Mouse (Mus musculus): ENCODE data around the gene Prep. TPM values are rescaled to one million over a fixed set of nuclear protein-coding genes. Genes with fewer than 3 reads are reported as not detected.

Prep gene
- 10.8 and 11.3 TPM in 2 replicates for polyA plus RNA-seq (2015; fragmentation: Nextera tagmentation; extraction: Ambion mirVana)

DNA sequence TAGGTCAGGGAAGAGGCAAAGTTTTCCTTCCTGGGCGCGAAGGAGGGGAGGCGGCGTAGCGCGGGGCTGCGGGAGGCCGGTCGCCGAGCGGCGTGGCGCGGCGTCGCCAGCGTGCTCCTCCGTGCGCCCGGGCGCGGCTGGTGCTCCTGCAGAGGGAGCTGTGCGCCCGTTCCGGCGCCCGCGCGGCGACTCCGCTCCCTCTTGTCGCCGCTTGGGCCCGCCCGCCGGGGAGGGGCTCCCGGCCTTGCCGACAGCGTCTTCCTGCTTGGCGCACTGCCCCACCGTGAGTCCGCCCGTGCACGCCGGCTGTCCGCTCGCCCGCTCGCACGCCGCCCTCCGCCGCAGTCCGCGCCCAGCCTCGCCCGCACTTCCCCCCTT, at the start of gene Prep:
Gene Prep (plus strand): TSS at position 273 of the 378 bp plus-strand sequence.
- no peaks in the 10 kb centered on the region for H3K27me3 ChIP-seq (ENCODE audit: control insufficient read depth, insufficient read depth, low read length)
- peak within 1 kb of the TSS; percentile 83 for H3K4me2 ChIP-seq (replicated peaks; ENCODE audit: low read depth)
- no peaks in the 10 kb centered on the region for H3K36me3 ChIP-seq (ENCODE audit: control insufficient read depth, insufficient read depth, low read length)
- no peaks in the 10 kb centered on the region for H3K9me3 ChIP-seq (ENCODE audit: control insufficient read depth, low read length)
- ATAC-seq (ENCODE audit: low FRiP score, low TSS enrichment), result peak; percentile 95
- WGBS, result 1% methylated on average over 25 of the region's 57 CpGs
- peak; percentile 94 for DNase-seq (ENCODE audit: low spot score)
- peak within 1 kb of the TSS; percentile 84 for H3K9ac ChIP-seq (ENCODE audit: low read length)
- peaks cover 2% of the 10 kb centered on the region; the same call in 1 of the 2 replicates for H3K4me1 ChIP-seq (replicated peaks; ENCODE audit: control insufficient read depth, insufficient read depth)
- peak within 1 kb of the TSS; percentile 91 for H3K27ac ChIP-seq (replicated peaks)
- TF ChIP-seq CTCF (IDR thresholded peaks at IDR 0.05; ENCODE audit: low read depth), result peak; percentile 65
- no peak for TF ChIP-seq EP300 (optimal IDR thresholded peaks at IDR 0.05)
- H3K4me3 ChIP-seq (ENCODE audit: low read depth, low read length), result peak within 1 kb of the TSS; percentile 92

DNA sequence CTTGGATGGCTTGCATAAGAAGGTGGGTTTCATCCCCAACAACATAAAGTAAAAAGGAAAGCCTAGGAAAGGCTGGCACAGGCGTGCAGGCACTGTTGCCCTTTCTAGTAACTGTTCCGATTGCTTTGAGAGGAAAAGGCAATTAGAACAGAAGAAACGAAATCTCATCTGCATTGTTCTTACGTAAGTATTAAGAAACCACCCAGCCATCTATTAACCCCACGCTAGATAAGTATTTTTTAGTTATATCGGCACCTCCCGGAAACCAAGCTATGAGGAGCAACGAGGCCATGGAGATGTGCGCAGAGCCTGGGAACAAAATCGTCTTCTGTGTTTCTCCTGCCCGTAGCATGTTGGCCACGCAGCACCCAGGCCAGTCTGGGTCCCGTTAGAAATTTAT, 49.7 kb upstream of the Prep start:
- H3K4me3 ChIP-seq (ENCODE audit: low read depth, low read length), result no peak overlapping the region
- no peak for TF ChIP-seq EP300 (optimal IDR thresholded peaks at IDR 0.05)
- TF ChIP-seq CTCF (IDR thresholded peaks at IDR 0.05; ENCODE audit: low read depth), result no peak
- no peaks in the 10 kb centered on the region for H3K27me3 ChIP-seq (ENCODE audit: control insufficient read depth, insufficient read depth, low read length)
- no peaks in the 10 kb centered on the region for H3K36me3 ChIP-seq (ENCODE audit: control insufficient read depth, insufficient read depth, low read length)
- H3K9me3 ChIP-seq (ENCODE audit: control insufficient read depth, low read length), result 0 out of 2 replicates have a peak, but pooled peaks cover 3% of the 10 kb centered on the region
- 91% methylated on average over 13 of the region's 13 CpGs for WGBS
- no peak for DNase-seq (ENCODE audit: low spot score)
- H3K27ac ChIP-seq (replicated peaks), result no peak overlapping the region
- H3K4me1 ChIP-seq (replicated peaks; ENCODE audit: control insufficient read depth, insufficient read depth), result no peaks in the 10 kb centered on the region
- no peak overlapping the region for H3K4me2 ChIP-seq (replicated peaks; ENCODE audit: low read depth)
- no peak for ATAC-seq (ENCODE audit: low FRiP score, low TSS enrichment)
- H3K9ac ChIP-seq (ENCODE audit: low read length), result no peak overlapping the region

DNA sequence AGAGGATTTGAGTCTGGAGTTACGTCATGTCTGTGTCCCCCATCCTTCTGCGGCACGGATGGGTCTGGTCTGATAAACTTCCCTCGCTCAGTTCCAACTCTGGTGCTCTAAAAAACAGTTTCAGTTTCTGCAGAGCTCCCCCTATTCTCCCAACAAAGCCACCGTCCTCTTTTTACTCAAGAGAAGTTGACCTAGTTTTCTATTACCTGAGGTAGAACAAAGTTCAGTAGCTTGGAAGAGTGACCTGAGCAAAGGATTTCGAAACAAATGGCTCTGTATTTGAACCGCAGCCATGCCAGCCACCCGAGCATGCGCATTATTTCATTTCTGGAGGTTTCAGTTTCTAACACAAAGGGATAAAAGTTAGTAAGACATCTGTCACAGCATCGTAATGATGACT, 49.2 kb upstream of the Prep start:
- H3K27me3 ChIP-seq (ENCODE audit: control insufficient read depth, insufficient read depth, low read length), result no peaks in the 10 kb centered on the region
- H3K9ac ChIP-seq (ENCODE audit: low read length), result no peak overlapping the region
- no peaks in the 10 kb centered on the region for H3K4me1 ChIP-seq (replicated peaks; ENCODE audit: control insufficient read depth, insufficient read depth)
- H3K27ac ChIP-seq (replicated peaks), result no peak overlapping the region
- no peak overlapping the region for H3K4me2 ChIP-seq (replicated peaks; ENCODE audit: low read depth)
- H3K36me3 ChIP-seq (ENCODE audit: control insufficient read depth, insufficient read depth, low read length), result no peaks in the 10 kb centered on the region
- DNase-seq (ENCODE audit: low spot score), result no peak
- ATAC-seq (ENCODE audit: low FRiP score, low TSS enrichment), result no peak
- 80% methylated on average over 10 of the region's 10 CpGs for WGBS
- H3K4me3 ChIP-seq (ENCODE audit: low read depth, low read length), result no peak overlapping the region
- TF ChIP-seq EP300 (optimal IDR thresholded peaks at IDR 0.05), result no peak
- TF ChIP-seq CTCF (IDR thresholded peaks at IDR 0.05; ENCODE audit: low read depth), result no peak
- 0 out of 2 replicates have a peak, but pooled peaks cover 3% of the 10 kb centered on the region for H3K9me3 ChIP-seq (ENCODE audit: control insufficient read depth, low read length)

DNA sequence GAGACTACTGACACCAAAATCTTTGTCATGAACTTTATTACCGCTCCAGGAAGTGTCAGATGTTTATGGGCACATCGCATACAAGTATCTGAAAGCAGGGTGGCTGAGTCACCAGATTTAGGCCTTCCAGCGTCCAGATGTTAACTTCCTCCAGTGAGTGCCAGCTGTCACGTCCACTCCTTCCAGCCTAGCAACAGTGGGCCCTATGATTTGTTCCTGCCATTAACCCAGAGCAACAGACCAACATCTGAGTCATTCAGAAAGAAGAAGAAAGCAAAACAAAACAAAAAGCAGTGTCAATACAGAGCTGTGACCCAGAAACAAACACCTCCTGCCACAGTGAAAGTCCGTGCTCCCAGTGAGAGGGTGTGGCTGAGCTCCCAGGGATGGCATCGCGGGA, 47.6 kb upstream of the Prep start:
- DNase-seq (ENCODE audit: low spot score) (no peak), ATAC-seq (ENCODE audit: low FRiP score, low TSS enrichment) (no peak; the same call in 1 of the 2 replicates)
- Histone ChIP-seq H3K4me3 (ENCODE audit: low read depth, low read length) (no peak overlapping the region), H3K27me3 (ENCODE audit: control insufficient read depth, insufficient read depth, low read length) (no peaks in the 10 kb centered on the region), H3K4me2 (replicated peaks; ENCODE audit: low read depth) (no peak overlapping the region), H3K27ac (replicated peaks) (no peak overlapping the region), H3K9ac (ENCODE audit: low read length) (no peak overlapping the region), H3K4me1 (replicated peaks; ENCODE audit: control insufficient read depth, insufficient read depth) (no peaks in the 10 kb centered on the region), H3K9me3 (ENCODE audit: control insufficient read depth, low read length) (0 out of 2 replicates have a peak, but pooled peaks cover 3% of the 10 kb centered on the region), H3K36me3 (ENCODE audit: control insufficient read depth, insufficient read depth, low read length) (no peaks in the 10 kb centered on the region)
- 47% methylated on average over 7 of the region's 7 CpGs for WGBS
- TF ChIP-seq CTCF (IDR thresholded peaks at IDR 0.05; ENCODE audit: low read depth), result no peak
- TF ChIP-seq EP300 (optimal IDR thresholded peaks at IDR 0.05), result no peak

DNA sequence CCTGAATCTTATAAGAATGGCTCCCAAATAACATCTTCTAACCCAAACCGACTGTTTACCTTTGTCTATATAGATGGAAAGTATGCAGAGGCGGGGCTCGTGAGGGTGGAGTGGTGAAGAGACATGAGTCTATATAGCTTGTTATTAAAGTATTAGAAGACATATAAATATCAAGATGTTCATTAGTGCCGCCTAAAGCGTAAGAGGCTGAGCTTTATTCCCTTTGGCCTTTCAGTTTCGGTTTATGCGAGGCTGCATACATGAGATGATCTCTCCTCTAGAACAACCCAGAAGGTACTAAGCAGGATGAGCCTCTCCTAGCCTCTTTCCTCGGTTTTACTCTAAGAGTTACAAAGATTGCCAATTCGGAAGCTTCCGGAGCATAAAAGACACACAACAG, 47.2 kb upstream of the Prep start:
- TF ChIP-seq CTCF (IDR thresholded peaks at IDR 0.05; ENCODE audit: low read depth) (no peak), EP300 (optimal IDR thresholded peaks at IDR 0.05) (no peak)
- H3K4me2 ChIP-seq (replicated peaks; ENCODE audit: low read depth), result no peak overlapping the region
- 0 out of 2 replicates have a peak, but pooled peaks cover 3% of the 10 kb centered on the region for H3K9me3 ChIP-seq (ENCODE audit: control insufficient read depth, low read length)
- H3K4me1 ChIP-seq (replicated peaks; ENCODE audit: control insufficient read depth, insufficient read depth), result no peaks in the 10 kb centered on the region
- H3K27me3 ChIP-seq (ENCODE audit: control insufficient read depth, insufficient read depth, low read length), result no peaks in the 10 kb centered on the region
- H3K27ac ChIP-seq (replicated peaks), result no peak overlapping the region
- no peaks in the 10 kb centered on the region for H3K36me3 ChIP-seq (ENCODE audit: control insufficient read depth, insufficient read depth, low read length)
- DNase-seq (ENCODE audit: low spot score), result no peak
- H3K9ac ChIP-seq (ENCODE audit: low read length), result no peak overlapping the region
- no peak for ATAC-seq (ENCODE audit: low FRiP score, low TSS enrichment)
- WGBS, result 80% methylated on average over 10 of the region's 10 CpGs
- H3K4me3 ChIP-seq (ENCODE audit: low read depth, low read length), result no peak overlapping the region

DNA sequence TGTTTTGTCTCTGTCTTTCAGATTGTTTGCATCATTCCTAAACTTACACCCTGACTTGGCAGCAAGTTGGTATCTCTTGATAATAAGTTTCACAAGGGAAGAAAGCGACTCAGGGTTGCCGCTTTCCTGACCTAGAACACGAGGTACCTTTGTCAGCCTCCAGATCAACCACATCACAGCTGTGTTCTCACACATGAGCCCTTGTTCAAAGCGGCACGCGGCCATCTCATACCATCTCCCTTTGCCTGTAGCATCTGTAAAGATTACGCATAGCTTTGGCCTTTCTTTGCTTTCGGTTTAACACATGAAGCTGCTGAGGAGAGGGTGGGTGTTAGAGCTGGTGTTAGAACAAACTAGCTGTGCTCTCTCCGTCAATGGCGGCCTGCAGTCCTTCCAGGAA, 46.7 kb upstream of the Prep start:
- H3K4me3 ChIP-seq (ENCODE audit: low read depth, low read length), result no peak overlapping the region
- no peak for TF ChIP-seq CTCF (IDR thresholded peaks at IDR 0.05; ENCODE audit: low read depth)
- TF ChIP-seq EP300 (optimal IDR thresholded peaks at IDR 0.05), result no peak
- DNase-seq (ENCODE audit: low spot score), result no peak
- H3K27me3 ChIP-seq (ENCODE audit: control insufficient read depth, insufficient read depth, low read length), result no peaks in the 10 kb centered on the region
- H3K9me3 ChIP-seq (ENCODE audit: control insufficient read depth, low read length), result 0 out of 2 replicates have a peak, but pooled peaks cover 2% of the 10 kb centered on the region
- WGBS, result 85% methylated on average over 10 of the region's 10 CpGs
- H3K27ac ChIP-seq (replicated peaks), result no peak overlapping the region
- H3K36me3 ChIP-seq (ENCODE audit: control insufficient read depth, insufficient read depth, low read length), result no peaks in the 10 kb centered on the region
- H3K4me1 ChIP-seq (replicated peaks; ENCODE audit: control insufficient read depth, insufficient read depth), result no peaks in the 10 kb centered on the region
- H3K4me2 ChIP-seq (replicated peaks; ENCODE audit: low read depth), result no peak overlapping the region
- ATAC-seq (ENCODE audit: low FRiP score, low TSS enrichment), result no peak
- no peak overlapping the region for H3K9ac ChIP-seq (ENCODE audit: low read length)
